Mouse (Mus musculus) right cerebral cortex, adult 2 months (tissue): ENCODE data around the gene Map2k7.
A peak's percentile ranks its signal among the peaks of the same experiment; 100 is the strongest.
"Not testable (repeated sequence)": the region's sequence is repeated elsewhere in the genome, so short reads cannot be mapped to it uniquely, and the experiment has no call there.

Experiments used
- DNase-seq, 2 experiments: peaks; one replicate each; pipeline ENCODE4 v3.0.0; 2021 to 2022; ENCODE audit warnings: low spot score in 2 of 2

The Map2k7 gene

DNA sequence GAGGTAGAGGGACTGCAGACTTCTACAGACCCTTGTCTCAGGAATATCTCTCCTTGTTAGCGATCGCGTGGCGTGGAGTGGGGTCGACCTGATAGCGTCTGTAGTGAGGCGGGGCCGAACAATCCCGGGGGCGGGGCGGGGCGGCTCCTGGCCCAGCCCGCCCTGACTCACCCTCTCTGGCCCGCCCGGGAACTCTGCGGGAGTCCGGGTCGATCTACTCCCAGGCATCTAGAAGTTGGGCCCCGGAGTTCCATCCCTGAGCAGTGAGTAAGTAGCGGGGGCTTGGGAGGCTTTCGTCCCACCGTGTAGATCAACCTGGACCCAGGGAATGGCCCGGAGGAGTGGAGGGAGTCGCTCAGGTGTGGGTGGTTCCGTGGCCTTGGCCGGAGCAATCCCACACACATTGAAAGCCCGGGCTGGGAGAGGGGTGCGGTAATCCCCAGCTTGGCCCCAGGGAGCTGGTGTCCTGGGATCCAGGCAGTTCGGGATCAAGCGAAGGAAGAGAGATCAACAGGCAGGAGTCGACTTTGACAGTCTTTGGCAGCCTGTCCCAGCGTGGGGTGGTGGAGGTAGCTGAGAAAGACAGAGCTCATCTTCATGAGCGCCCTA is 11.7 kb upstream of the Map2k7 start, which contains the start of gene Lrrc8e:
Gene Lrrc8e, plus strand, starts transcription at position 89 of the 609 bp plus-strand sequence.
- DNase-seq, result no peak

DNA sequence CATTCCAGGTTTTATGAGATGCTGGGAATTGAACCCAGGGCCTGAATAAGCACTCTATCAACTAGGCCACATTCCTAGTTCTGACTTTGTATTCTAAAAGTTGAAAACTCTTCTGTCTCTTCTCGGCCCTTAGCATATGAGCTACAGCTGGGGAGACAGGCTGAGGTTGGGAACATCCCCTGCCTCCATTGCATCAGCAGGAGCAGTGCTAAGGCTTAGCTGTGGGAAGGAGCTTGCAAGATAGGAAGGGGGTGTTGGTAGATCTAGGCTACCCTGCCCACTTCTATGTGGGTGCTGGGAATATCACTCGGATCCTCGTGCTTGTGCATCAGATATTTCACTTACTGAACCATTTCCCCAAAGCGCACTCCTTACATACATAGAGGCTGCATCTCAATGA is 10.6 kb upstream of the Map2k7 start:
- no peak for DNase-seq

DNA sequence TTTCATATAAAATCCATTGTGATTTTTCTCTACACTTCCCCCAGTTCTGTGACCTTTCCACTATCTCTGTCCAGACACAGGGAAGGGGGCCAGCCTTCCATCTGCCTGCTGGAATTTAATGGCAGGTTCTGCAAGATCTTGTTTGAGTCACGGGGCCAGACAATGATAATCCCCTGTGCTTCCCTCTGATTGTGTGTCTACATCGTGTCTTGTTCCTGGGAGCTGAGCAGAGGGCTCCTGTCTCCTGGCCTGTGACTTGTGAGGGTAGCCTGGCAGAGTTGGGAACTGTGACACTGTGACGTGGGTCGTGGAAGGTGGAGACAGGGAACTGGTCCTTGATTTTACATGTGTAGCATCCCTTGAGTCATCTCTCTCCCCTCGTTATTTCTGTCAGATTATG is 8.8 kb upstream of the Map2k7 start:
- DNase-seq, result no peak

DNA sequence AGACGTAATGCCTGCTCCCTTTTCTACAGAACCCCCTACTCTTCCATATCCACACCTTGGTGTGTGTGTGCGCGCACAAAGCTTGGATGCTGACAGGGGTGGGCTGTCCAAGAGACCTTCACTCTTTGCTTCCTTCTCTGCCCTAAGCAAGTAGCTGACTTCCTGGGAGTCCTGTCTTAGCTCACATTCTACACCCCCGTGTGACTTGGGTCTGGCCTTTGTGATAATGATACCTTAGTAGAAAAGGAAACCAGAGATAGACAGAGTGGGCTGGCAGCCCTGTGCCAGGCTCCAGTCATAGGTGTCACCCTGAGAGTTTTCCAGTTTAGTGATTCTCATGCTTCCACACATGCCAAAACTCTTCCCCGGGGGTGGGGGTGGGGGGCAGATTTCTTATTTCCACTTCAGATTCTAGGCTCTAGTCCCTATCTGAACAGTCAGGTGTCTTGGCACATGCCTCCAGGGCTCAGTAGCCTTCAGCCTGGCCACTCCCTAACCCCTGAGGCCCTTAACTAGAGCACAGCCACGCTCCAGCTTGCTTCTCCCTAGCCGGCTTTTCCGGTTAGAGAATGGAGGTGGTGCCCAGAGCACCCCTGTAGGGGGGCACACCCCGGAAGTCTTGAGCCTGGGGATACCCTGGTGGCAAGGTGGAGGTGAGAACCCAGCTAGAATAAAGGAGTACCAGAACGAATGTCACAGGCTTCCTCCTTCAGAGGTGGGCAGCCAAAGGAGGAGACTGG is 7.8 kb upstream of the Map2k7 start:
- no peak for DNase-seq

DNA sequence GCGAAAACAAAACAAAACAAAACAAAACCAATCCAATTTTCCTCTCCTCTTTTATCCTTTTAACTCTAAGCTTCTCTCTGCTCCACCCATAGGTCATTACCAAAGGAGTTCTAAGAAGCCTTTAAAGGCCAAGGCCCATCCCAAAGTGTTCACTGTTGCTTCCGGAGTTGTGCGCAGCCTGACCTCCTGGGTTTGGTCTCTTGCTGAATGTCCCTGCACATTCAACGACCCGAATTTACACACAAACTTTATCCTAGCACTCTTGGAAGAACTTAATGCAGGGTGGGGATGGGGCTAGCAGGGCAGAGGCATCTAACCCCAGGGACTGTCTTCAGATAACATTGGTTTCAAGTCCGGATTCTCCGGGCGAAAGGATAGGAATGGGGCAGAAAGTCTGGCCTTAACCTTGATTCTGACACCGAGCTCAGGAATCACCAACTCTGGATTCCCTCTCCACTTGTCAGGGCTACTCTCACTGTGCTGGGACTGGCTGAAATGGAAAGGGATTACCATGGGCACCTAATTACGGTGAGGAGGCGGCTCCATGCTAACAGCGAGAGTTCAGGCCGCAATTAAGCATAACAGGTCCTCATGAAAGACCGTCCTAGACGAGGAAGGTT is 616 bp upstream of the Map2k7 start:
- DNase-seq, result no peak

DNA sequence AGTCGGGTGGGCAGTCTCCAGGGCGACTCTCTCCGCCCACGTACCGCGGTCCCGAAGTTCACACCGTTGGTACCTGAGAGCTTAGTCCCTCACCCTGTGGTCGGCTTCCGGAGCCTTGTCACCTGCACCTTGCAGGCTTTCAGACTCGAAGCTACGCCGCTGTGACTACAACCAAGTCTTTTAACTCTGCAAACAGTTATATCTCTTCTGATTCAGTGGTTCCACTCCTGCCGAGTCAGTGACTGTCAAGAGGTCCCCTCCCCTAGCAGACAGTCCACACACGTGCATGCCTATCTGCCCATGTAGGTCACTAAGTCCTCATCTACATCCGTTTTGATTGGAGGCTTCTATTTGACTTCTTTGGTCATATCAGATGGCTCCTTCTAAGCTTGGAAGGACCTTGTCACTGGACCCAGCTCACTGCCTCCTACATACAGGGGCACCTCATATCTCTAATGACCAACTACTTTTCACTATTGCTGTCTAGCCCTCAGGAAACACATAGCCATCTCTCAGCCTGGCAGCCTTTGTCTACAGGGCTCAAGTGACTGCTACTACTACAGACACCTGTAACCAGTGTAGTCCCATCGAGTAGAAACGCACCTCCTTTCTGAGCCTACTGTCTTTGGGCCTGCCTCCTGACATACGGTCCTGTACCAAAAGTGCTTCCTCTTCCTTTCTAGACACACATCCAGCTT is 802 bp downstream of the Map2k7 start:
- no peak for DNase-seq

DNA sequence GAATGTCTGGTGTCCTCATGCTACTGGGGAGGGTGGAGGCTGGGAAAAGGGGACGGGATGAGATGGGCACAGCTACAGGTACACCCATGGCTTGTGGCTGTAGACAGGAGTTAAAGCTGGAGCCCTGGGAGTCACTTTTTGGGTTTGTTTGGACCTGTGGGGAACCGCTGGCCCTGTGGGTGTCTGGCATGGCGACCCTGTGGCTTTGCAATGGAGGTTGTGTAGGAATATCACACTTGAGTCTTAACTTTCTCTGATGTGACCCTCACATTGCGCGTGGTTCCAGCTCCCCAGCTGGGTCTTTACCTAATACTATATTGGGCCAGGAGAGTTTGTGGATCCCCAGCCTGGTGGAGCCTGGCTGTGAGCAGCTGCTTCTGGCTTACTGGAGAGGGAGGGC is 6.5 kb downstream of the Map2k7 start:
- no peak for DNase-seq

DNA sequence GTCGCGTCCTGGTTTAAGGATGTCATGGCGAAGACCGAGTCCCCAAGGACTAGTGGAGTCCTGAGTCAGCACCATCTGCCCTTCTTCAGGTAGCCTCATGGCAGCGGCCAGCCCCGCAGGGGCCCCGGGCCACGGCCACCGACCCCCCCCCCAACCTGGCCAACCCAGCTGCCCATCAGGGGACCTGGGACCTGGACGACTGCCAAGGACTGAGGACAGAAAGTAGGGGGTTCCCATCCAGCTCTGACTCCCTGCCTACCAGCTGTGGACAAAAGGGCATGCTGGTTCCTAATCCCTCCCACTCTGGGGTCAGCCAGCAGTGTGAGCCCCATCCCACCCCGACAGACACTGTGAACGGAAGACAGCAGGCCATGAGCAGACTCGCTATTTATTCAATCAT is 7.2 kb downstream of the Map2k7 start:
- no peak for DNase-seq

DNA sequence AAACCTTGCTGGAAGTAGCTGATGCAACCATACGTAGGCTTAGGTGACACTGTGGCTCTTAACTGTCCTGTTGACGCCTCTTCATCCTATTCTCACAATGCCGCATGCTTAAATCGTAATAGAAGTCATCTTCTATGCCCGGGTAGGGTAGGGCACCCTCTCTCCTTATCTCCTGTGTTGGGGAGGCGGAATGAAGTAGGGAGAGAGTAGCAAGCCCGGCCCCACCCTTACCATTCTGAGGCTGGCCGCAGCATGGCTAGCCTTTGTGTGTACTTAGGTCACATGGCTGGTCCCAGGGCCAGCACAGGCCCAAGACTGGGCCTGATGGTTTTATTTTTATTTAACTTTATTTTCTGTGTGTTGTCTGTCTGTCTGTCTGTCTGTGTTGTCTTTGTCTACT is 8.7 kb downstream of the Map2k7 start:
- DNase-seq, result no peak

DNA sequence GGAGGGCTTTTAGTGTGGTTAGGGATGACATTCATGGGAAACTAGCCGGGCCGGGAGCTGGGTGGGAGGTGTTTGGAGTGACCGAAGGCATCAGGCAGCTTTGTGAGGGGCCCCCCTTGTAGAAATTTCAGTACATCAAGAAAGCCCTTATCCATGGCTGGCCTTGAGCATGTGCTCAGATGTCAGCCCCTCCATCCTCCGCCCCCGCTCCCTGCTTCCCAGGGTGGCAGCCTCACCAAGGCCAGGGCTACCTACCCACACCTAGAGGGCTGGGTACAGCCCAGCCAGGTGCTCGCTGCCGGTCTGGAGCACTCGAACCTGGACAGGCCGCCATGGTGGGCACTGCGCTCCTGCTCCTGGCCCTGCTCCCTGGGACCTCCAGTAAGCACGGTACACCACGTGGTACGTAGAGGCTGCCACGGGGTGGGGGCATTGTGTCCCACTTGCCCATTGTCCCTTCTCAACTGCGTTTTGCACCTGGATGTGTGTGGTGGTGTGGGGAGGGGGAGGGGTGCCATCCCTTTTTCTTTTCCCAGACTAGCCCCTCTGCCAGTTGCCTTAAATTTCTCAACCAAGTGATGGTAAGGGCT is 9.5 kb downstream of the Map2k7 start, which contains the start of gene Tgfbr3l:
Gene Tgfbr3l, plus strand, starts transcription at position 264 of the 590 bp plus-strand sequence.
- DNase-seq, result no peak

DNA sequence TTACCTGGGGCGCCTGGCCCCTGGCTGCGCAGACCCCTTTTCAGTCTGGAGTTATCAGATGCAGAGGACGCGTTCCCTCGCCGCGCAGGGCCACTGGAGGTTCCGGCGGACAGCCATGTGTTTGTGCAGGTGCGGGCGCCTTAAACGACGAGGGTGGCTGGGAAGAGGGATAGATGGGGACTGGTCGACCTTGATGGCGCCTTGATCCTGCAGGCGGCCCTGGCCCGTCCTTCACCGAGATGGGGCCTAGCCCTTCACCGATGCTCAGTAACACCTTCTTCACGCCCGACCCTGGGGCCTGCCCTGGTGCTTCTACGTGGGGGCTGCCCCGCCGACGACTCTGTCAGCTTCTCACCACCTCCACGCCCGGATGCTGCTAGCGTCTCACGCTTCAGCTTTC is 10.7 kb downstream of the Map2k7 start:
- DNase-seq, result no peak

DNA sequence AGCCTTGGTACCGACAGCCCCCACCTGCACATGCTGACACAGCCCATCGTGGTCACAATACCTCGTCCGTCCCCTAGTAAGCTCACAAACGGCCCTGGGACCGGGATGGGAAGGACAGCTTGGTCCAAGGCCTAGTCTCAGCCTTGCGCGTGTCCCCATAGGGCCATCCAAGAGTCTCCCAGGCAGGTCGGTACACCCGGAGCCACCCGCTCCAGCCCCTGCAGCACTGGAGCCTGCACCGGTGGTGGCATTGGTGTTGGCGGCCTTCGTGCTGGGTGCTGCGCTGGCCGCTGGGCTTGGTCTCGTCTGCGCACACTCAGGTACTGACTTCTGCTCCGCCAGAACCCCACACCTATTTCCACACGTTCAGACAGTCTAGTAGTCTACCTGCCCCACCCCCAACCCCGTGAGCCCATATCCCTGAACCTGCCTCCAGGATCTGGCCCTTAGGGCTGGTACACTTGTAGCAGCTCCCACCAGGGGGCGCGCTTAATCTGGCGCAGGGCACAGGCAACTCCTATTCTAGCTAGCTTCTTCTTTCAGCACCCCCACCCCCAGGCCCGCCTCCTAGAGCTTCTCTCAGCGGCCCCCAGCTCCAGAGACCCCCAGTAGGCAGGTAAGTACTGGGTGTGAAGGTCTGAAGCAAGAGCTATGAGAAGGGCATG is 11.9 kb downstream of the Map2k7 start:
- DNase-seq, result peak; percentile 87 to 88

DNA sequence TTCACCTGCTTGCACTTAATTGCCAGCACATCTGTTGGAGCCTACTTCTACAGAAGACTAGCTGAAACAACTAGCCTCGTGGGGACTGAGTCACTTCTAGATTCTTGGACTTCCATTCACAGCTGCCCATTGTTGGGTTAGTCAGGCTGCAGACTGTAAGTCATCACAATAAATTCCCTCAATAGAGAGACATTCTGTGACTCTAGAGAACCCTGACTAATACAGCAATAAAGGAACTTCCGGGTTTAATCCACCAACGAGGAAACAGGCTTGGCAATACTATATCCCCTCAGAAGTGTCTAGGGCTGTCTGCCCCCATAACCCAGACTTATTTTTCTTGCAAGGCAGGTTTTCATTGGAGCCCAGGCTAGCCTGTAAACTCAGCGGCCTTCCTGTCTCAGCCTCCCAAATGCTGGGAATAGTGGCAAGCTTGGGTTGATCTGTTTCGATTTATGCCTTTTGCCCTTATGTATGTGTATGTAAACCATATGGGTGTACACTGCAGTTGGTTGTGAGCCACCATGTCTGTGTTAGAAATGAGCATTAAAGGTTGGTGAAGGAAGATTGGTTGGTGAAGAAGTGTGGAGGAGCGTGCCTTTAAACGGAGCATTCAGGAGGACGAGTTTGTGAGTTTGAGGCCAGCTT is 13.7 kb downstream of the Map2k7 start:
- DNase-seq, result no peak

DNA sequence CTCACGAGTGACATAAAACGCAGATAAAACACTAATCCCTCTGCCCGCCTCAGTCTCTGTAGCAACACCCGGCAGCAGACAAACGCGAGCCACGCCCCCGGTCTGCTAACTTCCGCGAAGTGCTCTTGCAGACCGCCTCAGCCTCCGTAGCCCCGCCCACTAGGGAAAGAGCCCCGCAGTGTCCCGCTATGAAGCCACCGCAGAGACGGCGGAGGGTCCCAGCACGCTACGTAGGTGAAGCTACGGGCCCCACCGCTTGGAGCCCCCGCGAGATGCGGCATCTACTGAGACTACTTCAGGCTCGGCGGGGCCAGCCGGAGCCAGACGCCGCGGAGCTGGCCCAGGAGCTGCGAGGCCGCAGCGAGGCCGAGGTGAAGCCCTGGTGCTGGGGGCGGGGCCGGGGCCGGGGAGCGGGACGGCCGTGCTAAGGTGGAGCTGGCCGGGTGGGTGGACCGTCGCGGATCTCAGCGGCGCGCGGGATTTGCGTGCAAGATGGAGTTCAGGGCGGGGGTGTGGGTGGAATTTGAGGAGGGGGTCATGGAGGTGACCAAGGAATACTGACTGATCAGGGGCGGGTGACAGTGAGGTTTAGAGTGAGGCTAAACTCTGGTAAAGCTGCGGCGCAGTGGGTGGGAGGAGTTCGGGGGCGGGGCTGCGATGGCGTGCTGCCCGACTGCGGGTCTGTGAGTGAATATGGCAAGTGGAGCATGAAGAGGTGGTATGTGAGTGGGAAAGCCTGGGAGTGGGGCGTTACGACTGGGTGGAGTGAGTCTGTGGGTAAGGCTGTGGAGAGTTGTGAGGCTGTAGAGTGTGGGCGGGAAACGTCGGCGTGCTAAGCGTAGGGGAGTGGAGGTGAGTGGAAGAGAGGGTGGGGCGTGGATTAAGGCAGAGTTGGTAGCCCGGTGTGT is 14.6 kb downstream of the Map2k7 start, which contains the start of gene Snapc2:
Gene Snapc2, plus strand, starts transcription at position 147 of the 908 bp plus-strand sequence.
- peak; percentile 96 for DNase-seq

DNA sequence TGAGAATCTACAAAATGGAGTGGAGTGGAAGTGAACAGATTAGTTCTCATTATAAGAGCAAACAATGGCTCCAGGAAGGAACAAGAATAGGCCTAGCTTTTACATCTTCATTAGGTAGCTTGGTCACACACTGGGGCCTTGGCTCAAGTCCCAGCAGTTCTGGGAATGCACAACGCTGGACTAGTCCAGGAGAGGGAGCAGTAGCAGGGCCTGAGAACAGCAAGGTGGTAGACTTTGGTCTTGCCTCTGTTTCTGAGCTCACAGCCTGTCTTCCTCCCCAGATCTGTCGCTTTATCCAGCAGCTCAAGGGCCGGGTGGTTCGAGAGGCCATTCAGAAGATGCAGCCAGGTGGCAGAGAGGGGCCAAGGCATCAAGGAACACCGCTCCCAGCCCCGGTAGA is 15.5 kb downstream of the Map2k7 start:
- DNase-seq, result peak; percentile 64 to 74

DNA sequence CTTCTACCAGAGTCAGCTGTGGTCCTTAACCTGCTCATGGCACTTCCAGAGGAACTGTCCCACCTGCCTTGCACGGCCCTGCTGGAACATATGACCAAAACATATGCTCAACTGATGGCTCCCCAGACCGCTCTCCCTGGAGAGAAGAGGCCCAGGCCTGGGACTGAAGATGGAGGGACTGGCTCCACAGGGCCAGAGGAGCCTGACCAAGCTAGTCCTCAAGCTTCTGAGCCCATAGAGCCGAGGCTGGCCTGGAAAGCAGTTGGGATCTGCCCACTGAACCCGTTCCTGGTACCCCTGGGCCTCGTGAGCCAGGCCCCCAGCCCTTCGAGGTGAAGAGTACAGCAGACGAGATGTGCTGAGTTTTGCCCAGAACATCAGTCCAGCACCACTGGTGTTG is 16.9 kb downstream of the Map2k7 start:
- not testable (repeated sequence) for DNase-seq

DNA sequence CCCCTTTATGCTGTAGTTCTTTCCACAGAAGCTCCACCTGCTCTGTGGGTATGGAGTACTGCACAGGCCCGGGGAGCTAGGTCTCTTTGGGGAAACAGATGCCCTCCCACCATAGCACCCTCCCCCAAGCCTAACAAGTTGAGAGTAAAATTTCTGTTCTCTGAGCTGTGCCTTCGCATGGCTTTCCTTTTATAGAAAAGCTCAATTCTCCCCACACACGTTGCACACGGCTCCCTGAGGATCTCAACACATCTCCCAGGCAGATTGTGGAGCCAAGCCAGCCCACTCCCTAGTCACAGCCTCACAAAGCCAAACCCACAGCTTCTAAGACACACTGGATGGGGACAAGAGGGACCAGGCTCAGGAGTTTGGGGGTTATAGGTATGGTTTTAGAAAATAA is 18.4 kb downstream of the Map2k7 start:
- DNase-seq, result peak; percentile 86 to 89

DNA sequence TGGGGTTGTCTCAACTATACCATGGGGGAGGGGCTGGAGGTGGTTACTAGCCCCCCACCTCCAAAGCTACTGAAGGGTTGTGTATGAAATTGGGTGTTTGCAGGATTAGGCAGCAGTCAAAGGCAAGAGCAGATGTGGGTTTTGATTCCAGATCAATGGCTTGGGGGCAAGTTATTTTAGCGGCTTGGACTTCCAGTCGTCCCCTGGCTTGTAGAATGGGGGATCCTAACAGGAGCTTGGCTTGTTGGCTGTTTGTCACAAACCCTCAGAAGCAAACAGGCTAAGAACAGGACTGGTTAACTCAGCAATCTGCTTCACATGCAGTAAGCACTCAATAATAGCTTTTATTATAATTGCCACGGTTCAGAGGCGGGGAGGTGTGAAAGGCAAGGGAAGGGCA is 18.8 kb downstream of the Map2k7 start:
- peak in 1 of 2 experiments; percentile 17 for DNase-seq

DNA sequence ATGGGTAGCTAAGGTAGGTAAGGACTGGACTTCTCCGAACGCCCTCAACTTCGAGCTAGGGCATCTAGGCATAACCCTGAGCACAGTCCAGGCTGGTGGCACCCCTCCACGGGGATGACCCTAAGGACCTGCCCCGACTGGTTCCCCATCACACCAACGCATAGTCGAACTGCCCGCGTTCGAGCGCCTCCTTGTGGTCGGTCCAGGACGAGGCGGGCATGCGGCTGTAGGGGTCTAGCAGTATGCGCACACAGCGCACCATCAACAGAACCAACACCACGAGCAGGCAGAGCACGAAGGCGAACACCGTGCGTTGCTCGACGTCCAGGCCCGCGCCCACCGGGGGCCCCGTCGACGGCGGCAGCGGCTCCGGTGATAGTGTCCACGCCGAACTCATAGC is 19.7 kb downstream of the Map2k7 start:
- peak; percentile 83 to 86 for DNase-seq

DNA sequence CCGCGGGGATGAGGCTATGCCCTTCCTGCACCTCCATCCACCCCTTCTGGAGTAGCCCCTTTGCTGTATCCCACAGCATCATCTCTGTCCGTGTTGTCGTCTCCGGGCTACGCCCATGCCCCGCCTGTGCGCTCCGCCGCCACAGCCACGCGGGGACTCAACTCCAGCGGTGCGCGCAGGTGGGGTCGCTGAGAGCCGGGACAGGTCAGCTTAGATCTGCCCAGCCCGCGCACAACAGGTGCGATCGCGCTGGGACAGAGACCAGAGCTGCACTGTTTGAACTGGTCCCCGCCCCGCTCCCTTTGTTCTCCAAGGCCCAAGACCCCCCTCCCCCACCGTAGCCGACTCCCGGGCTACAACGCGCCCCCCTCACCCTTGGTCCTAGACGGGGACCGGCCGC is 20.1 kb downstream of the Map2k7 start:
- peak; percentile 41 to 57 for DNase-seq
